Mouse (Mus musculus): ENCODE measurements around the gene Znhit3.
A peak's percentile ranks its signal among the peaks of the same experiment; 100 is the strongest.

The Znhit3 gene

DNA sequence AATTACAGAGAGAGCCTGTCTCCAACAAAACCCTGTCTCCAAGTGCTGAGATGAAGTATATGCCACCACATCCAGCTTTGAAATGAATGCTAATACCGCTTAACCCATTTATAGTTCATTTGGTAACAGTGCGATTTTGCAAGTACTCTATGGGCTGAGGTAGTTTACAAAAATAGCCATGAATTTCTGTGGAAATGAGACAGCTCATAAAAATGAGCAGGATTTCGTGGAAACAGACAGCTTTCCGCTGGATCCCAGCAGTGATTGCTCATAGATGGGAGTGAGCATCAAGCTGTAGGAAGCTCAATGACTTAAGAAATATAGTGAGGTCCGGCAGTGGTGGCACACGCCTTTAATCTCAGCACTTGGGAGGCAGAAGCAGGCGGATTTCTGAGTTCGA is 4.8 kb upstream of the Znhit3 start:
- DNase-seq (ENCODE audit: low spot score in 2 of 2), result no peak

DNA sequence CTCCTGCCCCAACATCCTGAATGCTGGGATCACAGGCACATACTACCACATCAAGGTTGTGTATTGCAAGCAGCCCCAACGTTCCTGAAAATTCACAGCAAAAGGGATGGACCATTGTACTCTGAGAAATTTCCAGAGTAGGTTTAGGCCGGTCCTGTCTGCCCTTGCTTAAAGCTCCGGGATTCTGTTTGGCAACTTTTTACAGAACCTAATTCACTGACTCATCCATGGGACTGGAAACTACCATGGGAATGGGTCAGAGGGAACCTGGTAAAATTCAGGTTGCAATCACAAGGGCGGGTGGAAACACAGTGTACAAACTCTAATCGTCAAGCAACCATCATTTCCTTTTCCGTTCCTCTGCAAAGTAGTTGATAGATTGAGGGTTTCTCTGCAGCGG is 3.8 kb upstream of the Znhit3 start:
- no peak for DNase-seq (ENCODE audit: low spot score in 2 of 2)

DNA sequence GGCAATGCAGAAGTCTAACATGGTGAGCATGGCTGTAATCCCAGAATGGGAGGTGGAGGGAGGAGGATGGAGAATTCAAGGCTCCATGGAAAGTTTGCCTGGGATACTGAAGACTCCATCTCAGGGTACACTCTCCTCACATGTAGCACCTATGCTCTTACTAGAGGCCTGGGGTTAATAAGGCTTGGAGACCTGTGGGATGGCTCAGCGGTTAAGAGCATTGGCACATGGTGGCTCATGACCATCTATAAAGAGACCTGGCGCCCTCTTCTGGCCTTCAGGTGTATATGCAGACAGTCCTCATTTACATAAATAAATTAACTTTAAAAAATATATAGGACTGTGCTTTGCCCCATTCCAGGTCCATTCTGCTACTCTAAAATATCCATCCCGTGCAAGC is 3.1 kb upstream of the Znhit3 start:
- peak; percentile 26 to 48 for DNase-seq (ENCODE audit: low spot score in 2 of 2)

DNA sequence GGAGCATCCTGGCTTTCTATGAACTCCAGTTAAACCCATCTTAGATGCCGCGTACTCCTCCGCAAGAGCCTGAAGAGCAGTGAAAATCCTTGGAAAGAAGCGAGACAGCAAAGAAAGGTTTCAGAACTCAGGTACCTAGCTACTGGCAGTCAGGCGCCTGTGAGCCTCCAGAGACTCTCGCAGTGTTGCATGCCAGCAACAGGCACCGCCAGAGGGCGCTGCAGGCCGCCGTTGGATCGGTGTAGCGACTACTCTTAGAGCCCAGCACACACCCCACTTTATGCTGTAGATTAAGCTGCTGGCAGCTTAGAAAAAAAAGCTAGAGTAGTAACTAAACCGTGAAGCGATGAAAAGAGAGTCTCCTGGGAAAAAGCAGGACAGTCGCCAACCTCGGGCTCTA is 2.3 kb upstream of the Znhit3 start:
- peak; percentile 67 to 77 for DNase-seq (ENCODE audit: low spot score in 2 of 2)

DNA sequence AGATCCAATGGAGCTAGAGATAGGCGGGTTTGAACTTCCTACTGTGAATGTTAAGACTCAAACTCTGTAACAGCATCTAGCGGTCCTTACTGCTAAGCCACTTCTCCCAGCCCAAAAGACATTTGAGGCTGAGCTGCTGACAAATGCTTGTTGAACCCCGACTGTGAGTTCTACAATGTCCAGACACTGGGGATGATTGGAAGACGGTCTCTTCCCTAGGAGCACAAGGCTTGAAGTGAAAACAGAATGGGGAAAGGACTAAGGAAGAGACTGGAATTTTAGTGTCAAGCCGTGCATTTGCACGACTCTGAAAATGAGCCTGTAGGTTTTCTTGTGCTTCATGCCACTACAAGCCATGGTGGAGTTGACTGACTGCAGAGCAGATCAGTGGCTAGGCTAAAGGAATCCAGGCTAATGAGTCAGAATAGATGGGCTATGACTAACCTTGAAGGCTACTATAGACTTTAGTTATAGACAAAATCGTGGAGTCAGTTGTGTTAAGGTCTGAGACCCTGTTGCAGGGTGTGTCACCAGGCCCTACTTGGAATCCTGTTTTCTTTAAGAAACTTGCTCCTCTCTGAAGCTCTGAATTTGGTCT is 636 bp upstream of the Znhit3 start:
- no peak for DNase-seq (ENCODE audit: low spot score in 2 of 2)

DNA sequence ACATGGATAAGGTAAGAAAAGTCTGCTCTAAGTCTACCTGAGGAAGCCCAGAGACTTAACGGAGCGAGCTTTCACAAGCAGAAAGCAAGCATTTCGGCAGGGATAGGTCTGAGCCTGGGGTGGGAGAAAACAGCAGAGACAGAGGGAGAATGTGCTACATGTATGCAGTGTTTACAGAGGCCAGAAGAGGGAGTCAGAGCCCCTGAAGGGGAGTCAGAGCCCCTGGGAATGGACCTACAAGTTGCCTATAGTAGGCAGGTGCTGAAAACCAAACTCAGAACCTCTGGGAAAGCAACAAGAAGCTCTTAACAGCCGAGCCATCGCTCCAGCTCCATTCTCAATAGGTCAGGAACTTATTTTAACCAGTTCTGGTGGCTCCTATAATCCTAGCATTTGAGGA is 1.5 kb downstream of the Znhit3 start:
- no peak for DNase-seq (ENCODE audit: low spot score in 2 of 2)

DNA sequence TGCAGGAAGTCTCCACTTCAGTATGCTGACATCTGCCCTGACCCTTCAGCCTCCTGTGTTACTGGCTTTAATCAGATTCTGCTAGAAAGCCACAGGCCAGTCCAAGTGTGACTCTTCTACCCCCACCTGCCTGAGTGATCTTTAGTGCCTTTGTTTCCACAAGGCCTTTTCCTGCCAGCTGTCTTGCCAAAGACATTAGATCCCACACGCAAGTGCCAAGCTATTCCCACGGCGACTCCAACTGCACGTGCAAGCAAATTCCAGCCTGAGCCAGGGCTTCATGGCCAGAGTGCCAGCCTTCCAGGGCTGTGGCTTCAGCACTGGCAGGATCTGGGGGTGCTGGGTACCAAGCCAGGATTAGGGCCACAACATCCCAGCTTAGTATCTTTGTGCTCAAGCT is 5.8 kb downstream of the Znhit3 start:
- DNase-seq (ENCODE audit: low spot score in 2 of 2), result no peak

DNA sequence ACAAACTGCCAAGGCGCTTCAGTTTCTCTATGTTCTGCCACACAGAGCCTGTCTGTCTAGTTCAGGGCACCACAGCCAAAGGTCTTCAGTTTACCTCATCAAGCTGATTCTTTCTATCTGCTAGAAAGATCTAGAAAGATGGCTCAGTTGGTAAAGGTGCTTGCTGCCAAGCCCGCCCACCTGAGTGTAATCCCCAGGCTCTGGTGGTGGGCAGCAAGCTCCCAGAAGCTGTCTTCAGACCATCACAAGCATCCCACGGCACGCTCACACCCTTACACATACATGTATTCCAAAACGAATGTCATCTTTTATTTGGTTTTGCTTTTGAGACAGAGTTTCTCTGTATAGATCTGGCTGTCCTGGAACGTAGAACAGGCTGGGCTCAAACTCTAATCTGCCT is 7.7 kb downstream of the Znhit3 start:
- DNase-seq (ENCODE audit: low spot score in 2 of 2), result no peak

DNA sequence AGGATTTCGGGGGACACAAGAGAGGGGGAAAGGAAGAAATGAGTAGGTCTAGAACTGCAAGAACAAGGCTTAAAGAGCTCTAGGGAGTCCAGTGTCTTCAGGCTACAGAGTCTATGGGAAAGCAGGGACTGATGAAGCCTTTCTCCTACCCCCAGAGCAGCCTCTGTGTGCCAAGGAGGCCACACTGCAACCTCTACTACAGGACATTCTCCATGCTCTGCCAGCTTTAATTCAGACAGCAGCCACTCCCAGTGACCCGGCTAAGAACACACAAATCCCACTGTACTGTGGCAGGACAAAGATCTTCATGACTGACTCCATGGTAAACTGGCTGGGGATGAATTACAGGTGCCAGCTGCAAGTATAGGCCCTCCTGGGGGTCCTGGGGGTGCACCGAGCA is 9.1 kb downstream of the Znhit3 start:
- DNase-seq (ENCODE audit: low spot score in 2 of 2), result no peak

DNA sequence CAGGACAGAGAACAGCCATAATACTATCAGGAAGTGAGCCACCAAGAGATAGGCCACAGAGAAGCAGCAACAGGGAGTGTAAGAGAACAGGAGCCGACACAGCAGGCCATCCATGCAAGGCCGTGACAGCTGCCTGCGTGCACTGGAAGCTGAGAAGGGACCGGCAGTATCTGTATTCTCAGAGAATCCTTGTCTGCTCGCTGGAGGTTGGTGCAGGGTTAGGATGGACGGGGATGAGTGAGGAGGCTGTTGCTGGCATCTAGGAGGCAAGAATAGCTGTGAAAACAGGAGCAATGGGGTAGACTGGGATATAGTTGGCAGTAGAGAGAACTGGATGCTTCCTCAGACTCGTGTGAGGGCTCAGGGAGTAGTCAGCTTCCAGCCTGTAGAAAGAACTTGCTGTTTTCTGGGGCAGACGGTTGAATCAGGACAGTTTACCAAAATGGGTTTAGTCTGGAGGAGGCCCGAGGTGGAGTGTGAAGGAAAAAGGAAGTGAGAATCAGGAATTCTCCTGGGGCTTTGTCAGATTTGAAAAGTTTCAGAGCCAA is 11.5 kb downstream of the Znhit3 start:
- DNase-seq (ENCODE audit: low spot score in 2 of 2), result no peak

DNA sequence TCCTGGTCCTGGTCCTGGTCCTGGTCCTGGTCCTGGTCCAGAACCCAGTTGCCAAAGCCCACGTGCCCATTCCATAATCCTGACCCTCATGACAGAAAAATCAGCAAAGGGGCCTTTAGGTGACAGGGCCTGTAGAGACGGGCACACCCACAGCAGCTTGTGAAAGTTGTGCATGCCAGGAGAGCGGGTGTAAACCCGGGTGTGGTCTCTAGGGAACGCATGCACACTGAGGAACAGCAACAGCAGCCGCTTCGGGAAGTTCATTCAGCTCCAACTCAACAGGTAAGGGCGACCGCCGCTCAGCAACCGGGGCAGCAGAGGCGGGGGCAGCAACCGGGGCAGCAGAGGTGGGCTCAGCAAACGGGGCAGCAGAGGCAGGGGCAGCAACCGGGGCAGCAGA is 23.1 kb downstream of the Znhit3 start:
- DNase-seq (ENCODE audit: low spot score in 2 of 2), result no peak

DNA sequence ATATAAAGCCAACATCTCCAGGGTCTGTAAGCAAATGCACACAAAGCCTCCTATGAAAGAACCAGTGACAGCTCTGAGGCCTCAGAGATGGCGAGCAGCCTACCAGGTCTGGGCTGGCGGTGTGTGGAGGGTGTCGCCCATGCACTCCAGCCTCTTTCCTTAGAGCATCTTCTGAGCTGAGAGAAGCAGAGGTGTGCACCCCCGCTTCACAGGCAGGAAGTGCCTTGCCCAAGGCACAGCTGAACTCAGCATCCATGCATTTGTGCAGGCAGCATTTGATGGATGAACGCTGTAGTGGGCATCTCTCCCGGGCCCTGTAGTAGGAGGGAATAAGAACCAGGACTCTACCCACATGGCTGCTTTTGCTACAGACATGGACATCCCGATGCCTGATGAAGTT is 24.5 kb downstream of the Znhit3 start:
- DNase-seq (ENCODE audit: low spot score in 2 of 2), result no peak

DNA sequence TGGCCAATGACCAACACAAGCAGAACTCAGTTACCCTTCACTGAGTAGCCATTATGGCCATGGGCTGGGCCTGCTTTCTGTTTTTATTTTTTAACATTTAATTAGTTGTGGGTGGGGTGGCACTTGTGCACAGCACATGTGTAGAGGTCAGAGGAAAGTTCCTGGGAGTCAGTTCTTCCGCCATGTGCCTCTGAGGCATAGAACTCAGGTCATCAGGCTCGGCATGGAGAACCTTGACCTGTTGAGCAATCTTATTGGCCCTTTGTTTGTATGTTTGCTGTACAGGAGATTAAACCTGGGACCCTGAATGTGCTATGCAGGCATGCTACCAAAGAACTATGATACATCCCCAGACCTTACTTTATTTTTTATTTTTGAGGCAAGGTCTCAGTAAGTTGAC is 26.7 kb downstream of the Znhit3 start:
- no peak for DNase-seq (ENCODE audit: low spot score in 2 of 2)

DNA sequence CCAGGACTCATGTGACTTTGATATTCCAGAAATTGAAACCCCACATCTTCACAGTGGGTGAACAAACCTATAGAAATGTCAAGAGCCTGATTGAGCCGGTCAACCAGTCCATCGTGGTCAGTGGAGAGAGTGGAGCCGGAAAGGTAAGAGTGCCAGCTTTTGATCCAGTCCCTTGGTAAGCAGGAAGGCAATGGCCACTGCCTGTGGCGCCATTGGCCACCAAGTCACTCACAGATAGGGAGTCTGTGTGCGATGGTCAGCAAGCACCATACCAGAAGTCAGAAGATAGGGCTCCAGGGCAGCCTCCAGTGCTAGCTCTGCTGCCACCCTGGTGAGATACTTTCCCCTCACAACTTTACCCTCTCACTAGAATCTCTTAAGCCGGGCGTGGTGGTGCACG is 28.1 kb downstream of the Znhit3 start:
- DNase-seq (ENCODE audit: low spot score in 2 of 2), result no peak

DNA sequence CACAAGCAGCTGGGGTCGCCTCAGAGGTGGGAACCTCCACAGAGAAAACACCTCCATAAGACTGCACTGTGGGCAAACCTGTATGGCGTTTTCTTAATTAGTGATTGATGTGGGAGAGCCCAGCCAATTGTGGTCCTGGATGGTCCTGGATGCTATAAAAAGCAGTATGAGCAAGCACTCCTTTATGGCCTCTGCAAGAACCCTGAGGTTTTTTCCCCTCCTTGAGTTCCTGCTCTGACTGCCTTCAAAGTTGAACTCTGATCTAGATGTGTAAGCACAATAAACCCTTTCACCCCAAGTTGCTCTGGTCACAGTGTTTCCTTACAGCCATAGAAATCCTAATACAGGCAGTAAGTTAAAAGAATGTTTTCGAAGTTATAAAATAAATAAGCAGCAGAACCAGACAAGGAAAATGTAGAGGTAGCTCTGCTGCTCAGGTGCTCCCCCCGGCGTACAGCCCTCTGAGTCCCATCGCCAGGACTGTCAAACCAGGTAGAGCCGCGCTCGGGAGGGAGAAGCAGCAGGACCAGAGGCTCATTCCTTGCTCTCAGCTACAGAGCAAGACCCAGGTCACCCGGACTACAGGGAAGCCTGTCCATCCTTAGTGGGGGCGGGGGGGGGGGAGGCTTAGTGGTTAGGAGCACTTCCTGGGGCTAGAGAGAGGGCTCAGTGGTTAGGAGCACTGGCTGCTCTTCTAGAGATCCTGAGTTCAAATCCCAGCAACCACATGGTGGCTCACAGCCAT is 29.2 kb downstream of the Znhit3 start:
- DNase-seq (ENCODE audit: low spot score in 2 of 2), result no peak

DNA sequence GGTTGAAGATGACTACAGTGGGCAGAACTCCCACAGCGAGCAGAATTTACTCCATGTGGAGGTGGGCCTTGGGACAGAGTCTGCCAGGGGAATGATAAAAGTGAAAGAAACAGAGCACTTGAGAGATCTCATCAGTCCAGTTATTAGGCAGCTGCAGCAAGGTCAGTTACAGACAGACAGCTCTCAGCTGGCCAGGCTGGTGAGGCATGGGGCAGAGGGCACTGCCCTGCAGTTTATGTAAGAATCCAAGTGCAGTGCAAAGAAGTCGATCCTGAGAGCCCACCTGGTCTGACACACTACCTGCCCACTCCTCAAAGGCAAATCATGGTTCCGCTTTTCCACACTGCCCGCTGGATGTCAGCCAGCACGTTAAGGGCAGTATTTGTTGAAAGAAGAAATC is 29.9 kb downstream of the Znhit3 start:
- no peak for DNase-seq (ENCODE audit: low spot score in 2 of 2)

DNA sequence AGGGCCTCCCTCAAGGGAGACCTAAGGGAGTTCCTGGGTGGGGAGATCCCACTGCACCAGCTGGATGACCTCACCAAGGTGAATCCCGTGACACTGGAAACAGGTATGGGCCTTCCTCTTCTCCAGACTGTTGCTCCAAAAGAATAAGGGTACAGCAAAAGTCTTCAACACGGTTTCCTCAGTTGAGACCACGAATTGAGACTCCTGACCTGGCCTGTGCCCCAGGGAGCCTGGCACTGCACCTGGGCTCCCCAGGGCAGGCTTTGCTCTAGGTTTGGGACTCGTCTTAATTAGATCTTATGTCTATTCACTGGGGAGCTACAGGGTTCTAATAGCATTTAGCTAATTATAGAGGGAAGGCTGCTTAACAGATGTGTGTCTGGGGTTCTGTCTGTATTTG is 30.9 kb downstream of the Znhit3 start:
- DNase-seq (ENCODE audit: low spot score in 2 of 2), result no peak

DNA sequence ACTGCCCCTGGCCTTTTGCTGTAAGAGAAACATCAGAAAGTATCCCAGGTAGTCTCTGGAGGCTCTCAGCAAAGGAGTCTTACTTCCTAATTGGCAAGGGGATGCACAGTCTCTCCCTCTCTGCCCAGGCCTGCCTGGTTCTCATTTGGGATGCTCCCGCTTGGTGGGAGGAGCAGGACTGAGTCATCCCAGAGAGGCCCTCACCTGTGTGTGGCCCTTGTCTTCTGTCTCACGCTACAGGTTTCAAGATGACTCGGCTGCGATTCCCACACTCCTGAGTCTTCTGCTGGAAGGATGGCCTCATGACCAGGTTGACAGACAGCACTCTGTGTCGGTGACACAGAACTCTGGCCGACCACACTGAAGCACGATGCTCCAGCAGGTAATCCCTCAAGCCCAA is 33.8 kb downstream of the Znhit3 start:
- DNase-seq (ENCODE audit: low spot score in 2 of 2), result no peak

DNA sequence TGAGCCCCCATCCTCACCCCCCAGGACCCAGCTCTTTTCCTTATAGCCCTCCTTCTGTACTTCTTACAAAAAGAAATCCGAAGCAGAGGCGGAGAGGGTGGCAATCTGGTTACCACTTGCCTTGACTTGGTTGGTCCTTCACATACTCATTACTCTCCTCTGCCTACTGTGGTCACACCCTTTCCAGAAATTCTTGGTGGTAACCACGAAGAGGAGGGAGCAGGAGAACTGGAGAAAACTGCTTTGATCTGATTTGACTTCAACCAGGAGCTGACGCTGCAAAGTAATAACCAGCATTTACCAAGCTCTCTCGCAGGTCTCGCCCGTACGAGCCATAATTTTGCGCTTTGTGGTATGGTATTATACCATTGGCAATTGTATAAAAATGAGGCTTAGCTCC is 35.2 kb downstream of the Znhit3 start:
- DNase-seq (ENCODE audit: low spot score in 2 of 2), result no peak

DNA sequence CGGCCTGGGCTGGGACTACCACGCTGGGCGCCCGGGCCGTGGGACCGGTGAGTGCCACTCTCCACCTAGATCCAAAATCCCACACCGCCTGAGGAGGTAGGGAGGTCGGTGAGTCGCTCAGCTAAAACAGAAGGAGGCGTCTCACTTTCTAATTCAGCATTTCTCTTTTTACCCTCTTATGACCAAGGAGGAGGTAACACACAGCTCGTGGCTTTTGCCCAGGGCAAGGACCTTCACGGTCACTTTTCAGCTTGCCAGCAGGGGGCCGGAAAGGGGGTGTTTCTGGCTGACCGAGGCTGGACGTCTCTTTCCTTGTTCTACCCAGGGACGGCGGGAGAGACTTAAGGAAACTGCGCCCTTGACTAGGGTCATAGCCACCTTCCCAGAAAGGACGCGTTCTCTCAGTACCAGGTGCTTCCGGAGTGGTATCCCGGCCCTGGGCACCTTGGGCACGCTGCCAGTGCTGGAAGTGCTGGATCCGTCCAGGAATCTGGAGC is 35.7 kb downstream of the Znhit3 start:
- peak; percentile 16 to 47 for DNase-seq (ENCODE audit: low spot score in 2 of 2)

DNA sequence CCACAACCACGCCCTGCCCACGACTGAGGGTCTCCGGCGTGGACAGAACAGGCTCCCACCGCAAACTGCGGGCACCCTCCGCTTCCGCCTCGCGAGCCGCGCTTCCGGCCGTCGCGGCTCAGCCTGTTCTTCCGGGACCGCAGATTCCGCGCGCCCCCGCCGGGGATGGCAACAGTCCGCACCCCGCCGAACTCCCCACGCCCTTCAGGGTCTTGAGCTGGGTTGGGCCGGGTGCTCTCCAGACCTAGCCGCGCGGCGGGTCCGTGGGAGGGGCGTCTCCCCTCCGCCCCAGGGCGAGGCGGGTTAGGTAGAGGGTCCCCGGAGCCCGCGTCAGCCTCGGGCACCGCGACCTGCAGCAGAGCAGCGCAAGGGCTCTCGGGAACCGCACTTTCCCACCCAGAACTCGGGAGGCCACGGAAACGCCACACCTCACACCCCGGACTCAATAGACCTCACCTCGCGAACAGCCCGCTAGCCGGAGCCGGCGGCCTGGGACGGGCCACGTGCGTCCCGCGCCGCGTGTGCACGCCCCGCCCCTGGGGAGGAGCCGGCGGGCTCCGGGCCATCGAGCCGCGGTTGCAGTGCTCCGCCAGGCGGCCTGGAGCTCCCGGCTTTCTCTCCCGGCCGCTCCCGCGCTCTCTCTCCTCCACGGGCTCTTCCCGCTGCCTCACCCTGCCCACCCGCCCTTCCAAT is 36.2 kb downstream of the Znhit3 start, which contains the start of the genes Myo19 and Pigw:
TSS of gene Myo19 (plus strand) at position 377 of the 693 bp plus-strand sequence.
TSS of gene Pigw (minus strand) at position 514 of the 693 bp plus-strand sequence.
- DNase-seq (ENCODE audit: low spot score in 2 of 2), result peak; percentile 79 to 81

DNA sequence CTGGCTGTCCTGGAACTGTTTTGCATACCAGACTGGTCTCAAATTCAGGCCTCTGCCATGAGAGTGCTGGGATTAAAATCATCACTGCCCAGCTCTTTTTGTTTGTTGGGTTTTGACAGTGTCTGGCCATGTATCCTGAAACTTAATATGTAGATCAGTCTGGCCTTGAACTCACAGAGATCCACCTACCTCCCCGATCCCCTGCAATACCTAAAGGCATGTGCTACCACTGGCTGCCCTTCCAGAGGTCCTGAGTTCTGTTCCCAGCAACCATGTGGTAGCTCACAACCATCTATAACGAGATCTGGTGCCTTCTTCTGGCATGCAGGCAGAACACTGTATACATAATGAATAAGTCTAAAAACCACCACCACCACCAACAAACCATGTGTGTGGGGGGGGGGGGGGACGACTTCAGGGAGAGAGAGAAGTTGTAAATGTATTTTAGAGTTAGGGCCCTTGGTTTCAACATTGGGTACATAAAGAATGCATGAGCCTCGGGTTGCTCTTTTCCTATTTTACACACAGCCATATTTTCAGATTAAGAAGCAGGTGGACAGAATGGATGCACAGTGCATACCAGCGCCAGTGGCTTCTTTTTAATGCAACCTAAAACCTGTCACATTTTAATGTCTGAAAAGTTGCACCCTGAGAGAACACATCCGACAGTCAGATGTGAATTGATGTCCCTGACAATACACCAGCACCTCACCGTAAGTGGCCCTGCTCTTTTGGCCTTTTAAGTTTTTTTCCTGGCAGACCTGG is 37.0 kb downstream of the Znhit3 start:
- DNase-seq (ENCODE audit: low spot score in 2 of 2), result no peak

Data from spleen, postnatal 36 days (tissue).